Mouse (Mus musculus): ENCODE measurements around the gene Foxb1.

DNA sequence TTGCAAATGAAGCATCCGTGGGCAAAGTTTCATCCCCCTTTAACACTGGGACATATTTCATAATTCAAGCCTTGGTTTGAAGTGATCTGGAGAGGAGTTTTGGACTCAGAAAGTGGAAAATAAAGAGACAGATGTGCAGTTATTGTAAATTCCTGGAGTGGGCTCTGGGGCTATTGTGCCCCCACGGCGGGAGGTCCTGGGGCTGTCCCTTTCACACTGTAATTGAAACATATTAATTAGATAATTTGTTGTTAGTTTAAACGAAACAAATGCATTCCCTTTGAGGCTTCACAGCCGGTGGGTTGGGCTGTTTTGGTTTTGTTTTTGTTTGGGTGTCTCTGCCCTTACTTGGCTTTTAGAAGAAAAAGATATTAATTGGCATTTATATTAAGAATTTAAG lies 6.0 kb downstream of the Foxb1 start:
- TF ChIP-seq CTCF (IDR thresholded peaks at IDR 0.05; ENCODE audit: low read depth, low read length) (no peak), GATA1 (IDR thresholded peaks at IDR 0.05; ENCODE audit: borderline replicate concordance, low read length) (no peak), TAL1 (conservative IDR thresholded peaks at IDR 0.05; ENCODE audit: low read depth, low read length) (no peak), POLR2AphosphoS5 (IDR thresholded peaks at IDR 0.05; ENCODE audit: insufficient replicate concordance, low read depth, low read length) (no peak)

Data from G1E (cell line).